Mouse (Mus musculus) E14TG2a.4 (cell line): Measurements from ENCODE around the gene Slc38a8.

ENCODE experiments used
- H3K27me3 ChIP-seq: 2 replicates; pipeline ENCODE4 v1.6.1; 2014; ENCODE audit warnings: low read length, control low read depth; ENCODE audit not compliant: insufficient read depth
- H3K36me3 ChIP-seq: 2 replicates; pipeline ENCODE4 v1.6.1; 2014; ENCODE audit warnings: low read length, control low read depth; ENCODE audit not compliant: insufficient read depth
- H3K4me1 ChIP-seq: replicated peaks from 2 replicates; pipeline ENCODE4 v1.6.1; 2014; ENCODE audit warnings: low read depth, low read length, control low read depth
- H3K4me3 ChIP-seq: replicated peaks from 2 replicates; pipeline ENCODE4 v1.5.1; 2014; ENCODE audit warnings: mild to moderate bottlenecking, low read length
- H3K9me3 ChIP-seq: 2 replicates; pipeline ENCODE4 v1.6.1; 2014; ENCODE audit warnings: low read length, control low read depth
- CTCF ChIP-seq: conservative IDR thresholded peaks from 2 replicates; pipeline ENCODE4 v1.5.1; 2014; ENCODE audit warnings: low read length
- NANOG ChIP-seq: IDR thresholded peaks from 2 replicates; pipeline ENCODE4 v1.6.1; 2014; ENCODE audit warnings: borderline replicate concordance, low read length, mixed read lengths
- POU5F1 ChIP-seq: IDR thresholded peaks from 2 replicates; pipeline ENCODE4 v1.6.1; 2014; ENCODE audit warnings: low read length, borderline replicate concordance

The Slc38a8 gene

DNA sequence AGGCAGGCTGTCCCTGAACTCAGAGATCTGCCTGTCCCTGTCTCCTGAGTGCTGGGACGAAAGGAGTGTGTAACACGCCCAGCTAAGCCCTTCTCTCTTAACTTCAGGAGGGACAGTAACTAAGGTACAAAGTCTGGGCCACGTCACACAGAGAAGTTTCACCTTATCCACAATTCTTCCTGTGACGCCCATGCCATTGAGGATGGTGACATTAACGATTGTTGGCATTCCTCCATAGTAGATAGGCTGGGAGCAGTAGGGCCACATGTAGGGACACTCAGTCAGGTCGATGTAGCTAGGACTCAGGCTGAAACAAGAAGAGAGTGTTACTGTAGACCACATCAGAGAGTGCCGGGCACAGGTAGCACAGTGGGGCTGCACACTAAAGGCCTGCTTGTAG lies 27.3 kb upstream of the Slc38a8 start:
- Histone ChIP-seq H3K27me3 (no peaks in the 10 kb centered on the region), H3K36me3 (peaks cover 99% of the 10 kb centered on the region), H3K4me3 (no peak overlapping the region), H3K4me1 (peaks cover 10% of the 10 kb centered on the region), H3K9me3 (no peaks in the 10 kb centered on the region)
- no peak for TF ChIP-seq NANOG
- TF ChIP-seq POU5F1, result no peak
- TF ChIP-seq CTCF, result no peak

DNA sequence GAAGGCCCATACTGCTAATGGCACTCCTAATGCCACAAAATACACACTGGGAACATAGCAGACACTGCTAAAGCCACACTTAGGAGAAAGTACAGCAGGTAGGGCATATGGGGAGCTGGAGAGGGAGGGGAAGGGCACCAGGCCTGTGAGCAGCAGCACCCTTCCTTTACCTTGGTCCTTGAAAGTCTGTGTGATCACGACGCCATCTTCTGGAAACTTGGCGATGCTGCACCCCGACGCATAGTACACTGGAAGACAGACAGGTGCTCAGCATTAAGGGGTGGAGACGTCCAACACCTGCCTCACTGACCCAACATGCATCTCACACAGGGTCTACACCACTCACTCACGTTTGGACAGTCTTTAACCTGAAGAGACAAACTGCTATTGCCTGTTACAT lies 18.6 kb upstream of the Slc38a8 start:
- Histone ChIP-seq H3K27me3 (no peaks in the 10 kb centered on the region), H3K36me3 (peaks cover 92% of the 10 kb centered on the region), H3K9me3 (no peaks in the 10 kb centered on the region), H3K4me3 (no peak overlapping the region), H3K4me1 (peaks cover 27% of the 10 kb centered on the region)
- TF ChIP-seq NANOG (no peak), CTCF (peak; percentile 37)

DNA sequence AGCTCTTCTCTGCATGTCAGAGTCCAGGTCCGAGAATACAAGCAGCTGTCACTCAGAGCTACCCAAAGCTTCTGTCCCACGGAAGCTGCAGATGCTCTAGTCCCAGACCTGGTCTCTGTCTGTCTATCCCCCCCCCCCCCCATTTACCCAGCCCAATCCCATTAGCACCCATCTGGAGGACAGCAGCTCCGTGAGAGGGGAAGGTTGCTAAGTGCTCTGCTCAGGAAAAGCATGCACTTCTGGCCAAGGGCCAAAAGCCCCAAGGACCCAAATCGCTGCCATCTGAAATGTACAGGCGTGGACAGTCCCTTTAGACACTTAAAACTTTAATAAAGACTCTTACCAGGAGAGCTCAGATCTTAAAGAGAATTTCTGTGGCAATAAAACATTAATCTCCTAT lies 15.2 kb upstream of the Slc38a8 start:
- Histone ChIP-seq H3K9me3 (no peaks in the 10 kb centered on the region), H3K4me1 (peaks cover 60% of the 10 kb centered on the region), H3K4me3 (peak overlapping the region; percentile 21), H3K27me3 (no peaks in the 10 kb centered on the region), H3K36me3 (peaks cover 93% of the 10 kb centered on the region)
- TF ChIP-seq POU5F1 (no peak), CTCF (no peak), NANOG (no peak)

DNA sequence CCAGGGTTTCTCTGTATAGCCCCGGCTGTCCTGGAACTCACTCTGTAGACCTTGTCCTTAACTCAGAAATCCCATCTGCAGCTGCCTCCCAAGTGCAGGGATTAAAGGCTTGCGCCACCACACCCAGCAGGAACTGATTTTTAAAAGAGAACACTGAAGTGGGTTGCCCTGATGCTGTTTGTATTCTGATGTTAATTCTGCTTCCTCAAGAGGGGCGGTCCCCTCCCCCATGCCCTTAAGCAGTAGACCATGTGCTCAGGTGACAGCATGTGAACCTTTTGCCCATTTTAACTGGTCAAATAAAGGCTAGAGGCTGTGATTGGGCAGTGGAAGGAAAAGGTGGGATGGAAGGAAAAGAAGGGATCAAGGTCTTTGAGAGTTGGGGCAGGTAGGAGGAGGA lies 14.3 kb upstream of the Slc38a8 start:
- peak; percentile 66; the same call in 1 of the 2 replicates for TF ChIP-seq POU5F1
- no peak for TF ChIP-seq CTCF
- TF ChIP-seq NANOG, result peak; percentile 50; the same call in 1 of the 2 replicates
- peaks cover 93% of the 10 kb centered on the region for H3K36me3 ChIP-seq
- H3K4me1 ChIP-seq, result peaks cover 64% of the 10 kb centered on the region
- no peaks in the 10 kb centered on the region for H3K27me3 ChIP-seq
- H3K9me3 ChIP-seq, result no peaks in the 10 kb centered on the region
- H3K4me3 ChIP-seq, result peak overlapping the region; percentile 62

DNA sequence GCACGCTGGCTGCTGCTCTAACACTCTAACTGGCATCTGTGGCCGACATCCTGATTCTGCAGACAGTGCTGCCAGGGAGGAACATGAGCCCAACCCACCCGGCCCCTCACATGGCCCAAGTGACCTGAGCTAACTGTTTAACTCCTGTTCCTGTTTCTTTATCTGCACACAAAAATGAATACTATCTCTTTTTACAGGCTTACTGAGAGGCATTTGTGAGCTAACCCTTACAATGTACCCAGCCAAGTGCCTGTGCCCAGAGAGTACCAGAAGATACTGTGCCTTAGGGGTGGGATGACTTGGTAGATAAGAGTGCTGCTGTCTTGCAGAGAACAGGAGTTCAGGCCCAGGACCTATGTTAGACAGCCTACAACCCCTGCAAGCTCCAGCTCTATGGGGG lies 13.4 kb upstream of the Slc38a8 start:
- no peaks in the 10 kb centered on the region for H3K9me3 ChIP-seq
- peak overlapping the region; percentile 62 for H3K4me3 ChIP-seq
- H3K36me3 ChIP-seq, result peaks cover 93% of the 10 kb centered on the region
- peaks cover 64% of the 10 kb centered on the region for H3K4me1 ChIP-seq
- TF ChIP-seq CTCF, result no peak
- no peak for TF ChIP-seq POU5F1
- H3K27me3 ChIP-seq, result no peaks in the 10 kb centered on the region

DNA sequence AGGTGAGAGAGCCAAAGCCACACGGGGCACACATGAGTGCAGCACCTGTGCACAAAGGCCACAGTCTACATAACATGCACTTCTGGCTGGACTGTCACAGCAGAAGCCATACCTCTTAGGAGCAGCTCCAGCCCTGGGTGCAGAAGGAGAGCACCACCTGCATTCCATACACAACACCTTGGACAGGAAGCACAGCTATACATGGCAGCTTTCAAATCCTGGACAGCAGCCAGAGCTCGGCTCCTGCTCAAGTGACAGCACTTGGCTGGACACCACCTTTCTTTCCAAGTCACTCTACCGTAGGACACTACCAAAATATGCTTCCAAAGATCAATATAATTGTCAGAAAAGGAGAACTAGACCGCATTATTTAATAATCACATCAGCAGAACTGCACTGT lies 11.9 kb upstream of the Slc38a8 start:
- Histone ChIP-seq H3K4me1 (peaks cover 64% of the 10 kb centered on the region), H3K36me3 (peaks cover 93% of the 10 kb centered on the region), H3K4me3 (no peak overlapping the region), H3K27me3 (no peaks in the 10 kb centered on the region), H3K9me3 (no peaks in the 10 kb centered on the region)
- TF ChIP-seq CTCF (no peak), NANOG (no peak), POU5F1 (no peak)

DNA sequence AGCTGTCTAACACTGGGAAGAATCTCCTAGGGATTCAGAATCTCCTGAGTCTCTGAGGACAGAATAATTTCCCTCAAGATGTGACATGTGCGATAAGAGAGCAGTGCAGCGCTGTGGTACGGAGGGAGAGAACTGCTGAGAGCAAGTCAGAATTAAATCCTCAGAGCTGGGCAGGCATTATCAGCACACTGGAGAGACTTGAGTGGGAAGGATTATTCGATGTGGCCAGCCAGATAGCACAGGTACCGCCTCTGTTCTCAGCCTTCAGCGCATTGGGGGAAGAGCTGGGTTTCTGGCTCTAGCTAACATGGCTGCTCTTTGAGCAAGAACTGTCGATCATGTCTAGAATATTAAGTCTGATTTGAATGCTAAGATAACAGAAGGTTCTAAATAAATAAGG lies 10.2 kb upstream of the Slc38a8 start:
- no peaks in the 10 kb centered on the region for H3K9me3 ChIP-seq
- no peaks in the 10 kb centered on the region for H3K27me3 ChIP-seq
- no peak overlapping the region for H3K4me3 ChIP-seq
- TF ChIP-seq CTCF (no peak), NANOG (no peak), POU5F1 (no peak)
- peaks cover 91% of the 10 kb centered on the region for H3K36me3 ChIP-seq
- H3K4me1 ChIP-seq, result peaks cover 53% of the 10 kb centered on the region

DNA sequence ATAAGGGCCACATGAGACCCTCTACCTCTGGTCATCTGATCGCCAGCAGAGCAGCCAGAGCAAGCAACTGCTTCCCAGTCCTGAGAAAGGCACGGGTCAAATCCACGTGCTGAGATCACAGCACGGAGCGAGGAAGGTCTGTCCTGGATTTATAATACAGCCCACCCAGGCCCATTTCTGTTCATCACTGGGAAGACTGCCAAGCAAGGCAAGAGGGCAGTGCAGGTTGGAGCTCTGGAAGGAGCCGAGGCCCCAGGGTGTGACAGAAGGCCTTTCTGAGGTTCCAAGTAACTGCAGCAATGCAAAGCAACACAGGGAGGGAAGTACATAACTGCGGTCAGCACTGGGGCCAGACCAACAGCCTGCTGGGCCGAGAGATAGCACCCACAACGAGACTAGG lies 9.0 kb upstream of the Slc38a8 start:
- H3K9me3 ChIP-seq, result no peaks in the 10 kb centered on the region
- H3K4me3 ChIP-seq, result no peak overlapping the region
- H3K27me3 ChIP-seq, result no peaks in the 10 kb centered on the region
- H3K4me1 ChIP-seq, result peaks cover 53% of the 10 kb centered on the region
- TF ChIP-seq POU5F1 (no peak), NANOG (no peak), CTCF (no peak)
- peaks cover 99% of the 10 kb centered on the region for H3K36me3 ChIP-seq

DNA sequence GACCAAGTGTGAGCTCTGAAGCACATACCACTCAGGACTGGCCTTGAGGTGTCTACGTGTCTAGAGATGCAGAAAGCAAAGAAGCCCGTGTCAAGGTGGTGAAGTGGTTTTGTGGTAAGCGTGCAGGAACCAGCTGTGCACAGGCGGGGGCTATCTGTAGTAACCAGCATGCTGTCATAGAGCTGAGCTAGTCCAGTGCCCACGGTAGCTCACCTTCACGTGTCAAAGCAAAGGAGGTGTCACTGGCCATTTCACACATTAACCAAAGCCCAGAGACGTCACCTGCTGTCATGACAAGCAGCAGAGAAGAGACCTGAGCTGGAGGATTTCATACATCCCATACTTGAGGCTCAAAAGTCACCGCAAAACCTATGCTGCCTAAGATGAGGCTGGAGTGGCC lies 4.6 kb upstream of the Slc38a8 start:
- H3K27me3 ChIP-seq, result peaks cover 7% of the 10 kb centered on the region; the same call in 1 of the 2 replicates
- no peak overlapping the region for H3K4me3 ChIP-seq
- H3K36me3 ChIP-seq, result peaks cover 63% of the 10 kb centered on the region
- TF ChIP-seq CTCF (no peak), POU5F1 (no peak), NANOG (no peak)
- no peaks in the 10 kb centered on the region for H3K9me3 ChIP-seq
- H3K4me1 ChIP-seq, result peaks cover 56% of the 10 kb centered on the region
